Mouse (Mus musculus): ENCODE results near the gene Lrp5.
"Not testable (repeated sequence)": the region's sequence is repeated elsewhere in the genome, so short reads cannot be mapped to it uniquely, and the experiment has no call there.

Lrp5 gene

DNA sequence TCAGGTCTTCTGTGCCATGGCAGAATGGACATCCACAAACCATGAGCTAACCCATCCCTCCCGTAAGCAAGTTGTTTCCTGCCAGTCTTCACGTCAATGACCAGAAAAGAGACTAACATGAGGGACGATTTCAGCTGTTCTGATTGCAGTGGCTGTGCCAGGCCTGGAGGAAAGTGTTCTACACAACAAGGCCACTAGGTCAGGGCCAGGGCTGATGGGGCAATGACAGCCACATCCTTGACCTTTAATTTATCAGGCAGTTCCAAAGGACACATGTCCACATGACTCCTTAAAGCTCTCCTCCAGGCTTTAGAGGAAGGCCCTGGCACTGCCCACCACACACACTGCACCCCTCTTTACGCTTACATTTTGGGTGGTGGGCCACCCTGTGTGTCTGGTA lies 9.1 kb upstream of the Lrp5 start:
- DNase-seq (ENCODE audit: low spot score) = no peak

DNA sequence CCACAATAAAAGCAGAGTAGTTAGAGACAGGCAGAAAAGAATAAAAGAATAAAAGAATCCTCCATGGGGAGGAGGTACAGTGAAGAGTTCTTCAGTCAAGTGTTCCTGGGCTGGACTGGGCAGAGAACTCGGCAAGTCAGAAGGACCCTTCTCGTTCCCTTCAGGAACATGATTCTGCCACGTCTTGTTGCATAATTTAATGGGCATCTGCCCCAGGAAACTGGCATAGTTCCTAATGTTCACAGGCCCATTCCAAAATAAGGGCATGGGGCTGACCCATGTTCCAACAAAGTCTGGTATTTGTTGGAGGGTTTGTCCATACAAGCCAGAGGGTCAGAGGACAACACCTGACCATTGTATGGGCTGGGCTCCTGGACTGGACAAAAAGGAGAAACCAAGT lies 8.6 kb upstream of the Lrp5 start:
- no peak for DNase-seq (ENCODE audit: low spot score)

DNA sequence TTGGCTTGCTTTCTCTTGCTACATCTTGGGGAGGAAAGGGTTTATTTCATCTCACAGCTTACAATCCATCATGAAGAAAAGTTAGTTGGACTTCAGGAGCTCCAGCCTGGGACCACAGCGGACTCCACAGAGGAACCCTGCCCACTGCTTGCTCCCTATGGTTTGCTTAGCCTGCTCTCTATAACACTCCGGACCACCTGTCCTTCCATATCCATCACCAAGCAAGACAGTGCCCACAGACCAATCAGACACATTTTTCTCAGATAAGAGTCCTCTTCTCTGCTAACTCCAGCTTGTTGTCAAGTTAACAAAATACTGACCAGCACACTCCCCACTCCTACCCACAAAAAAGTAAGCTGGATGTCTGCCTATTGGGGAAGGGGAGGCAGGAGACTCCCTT lies 8.1 kb upstream of the Lrp5 start:
- DNase-seq (ENCODE audit: low spot score) = no peak

DNA sequence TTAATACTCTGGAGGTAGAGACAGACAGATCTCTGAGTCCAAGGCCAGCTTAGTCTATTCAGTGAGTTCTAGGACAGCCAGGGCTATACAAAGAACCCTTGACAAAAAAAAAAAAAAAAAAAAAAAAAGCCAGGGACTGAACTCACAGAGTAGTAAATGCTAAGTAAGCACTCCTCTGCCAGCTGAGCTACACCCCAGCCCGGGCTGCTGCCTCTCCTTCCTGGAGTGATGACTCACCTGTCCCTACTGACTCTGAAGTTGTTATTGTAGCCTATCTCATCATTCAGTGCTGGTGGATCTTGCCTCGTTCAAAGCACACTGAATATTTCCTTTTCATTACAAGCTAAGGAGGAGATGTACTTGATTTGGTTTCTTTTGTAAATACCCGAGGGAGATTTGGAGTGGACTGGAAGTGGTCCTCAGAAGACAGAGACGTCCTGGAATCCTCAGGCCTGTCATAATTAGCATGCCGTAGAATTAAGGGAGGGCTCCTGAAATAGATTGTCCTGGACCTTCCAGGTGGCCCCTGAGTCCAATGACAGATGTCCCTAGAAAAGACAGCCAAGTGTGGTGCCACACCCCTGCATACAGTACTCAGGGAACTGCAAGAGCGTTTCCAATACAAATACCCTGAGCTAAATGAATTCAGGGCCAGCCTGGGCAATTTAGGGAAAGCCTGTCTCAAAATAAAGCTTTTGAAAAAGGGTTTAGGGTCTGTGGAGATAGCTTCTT lies 6.2 kb upstream of the Lrp5 start:
- DNase-seq (ENCODE audit: low spot score) = no peak

DNA sequence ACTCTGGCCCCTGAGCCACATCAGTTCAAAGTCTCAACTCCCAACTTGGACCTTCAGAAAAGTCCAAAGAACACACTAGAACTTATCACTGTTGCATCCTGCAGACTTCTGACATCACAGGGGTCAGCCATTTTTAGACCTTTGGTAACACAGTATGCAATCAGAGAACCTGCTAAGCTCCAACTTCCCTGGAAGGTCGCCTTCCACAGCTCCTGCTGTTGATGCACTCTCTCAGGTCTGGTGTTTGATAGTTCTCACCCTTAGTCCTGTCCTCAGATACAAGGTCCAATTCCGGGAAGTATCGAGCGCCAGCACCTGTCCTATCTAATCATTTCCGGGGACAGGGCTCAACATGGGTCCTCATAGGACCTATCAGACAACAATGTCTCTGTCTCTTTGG lies 5.0 kb upstream of the Lrp5 start:
- no peak for DNase-seq (ENCODE audit: low spot score)

DNA sequence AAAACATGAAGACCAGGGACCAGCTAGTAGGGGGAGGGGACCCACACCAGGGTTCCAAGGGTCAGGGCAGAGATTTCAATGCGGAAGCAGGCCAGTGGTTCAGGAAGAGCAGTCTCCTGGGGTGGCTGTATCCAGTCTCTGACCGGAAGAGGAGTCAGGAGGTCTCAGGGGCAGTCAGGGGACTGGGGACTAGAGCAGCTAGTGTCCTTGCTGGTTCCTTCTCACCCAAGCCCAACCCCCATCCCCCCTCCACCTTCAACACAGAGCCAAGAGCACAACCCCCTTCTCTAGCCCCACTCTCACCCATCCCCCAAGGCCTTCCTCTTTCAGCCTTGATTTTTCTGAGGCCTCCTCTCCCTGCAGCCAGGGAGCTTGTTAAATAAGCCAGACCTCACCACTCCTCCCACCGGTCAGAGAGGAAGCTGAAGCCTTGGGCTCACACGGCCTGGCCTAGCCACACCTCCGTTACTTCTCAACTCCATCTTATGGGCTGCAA lies 1.4 kb upstream of the Lrp5 start:
- no peak for DNase-seq (ENCODE audit: low spot score)

DNA sequence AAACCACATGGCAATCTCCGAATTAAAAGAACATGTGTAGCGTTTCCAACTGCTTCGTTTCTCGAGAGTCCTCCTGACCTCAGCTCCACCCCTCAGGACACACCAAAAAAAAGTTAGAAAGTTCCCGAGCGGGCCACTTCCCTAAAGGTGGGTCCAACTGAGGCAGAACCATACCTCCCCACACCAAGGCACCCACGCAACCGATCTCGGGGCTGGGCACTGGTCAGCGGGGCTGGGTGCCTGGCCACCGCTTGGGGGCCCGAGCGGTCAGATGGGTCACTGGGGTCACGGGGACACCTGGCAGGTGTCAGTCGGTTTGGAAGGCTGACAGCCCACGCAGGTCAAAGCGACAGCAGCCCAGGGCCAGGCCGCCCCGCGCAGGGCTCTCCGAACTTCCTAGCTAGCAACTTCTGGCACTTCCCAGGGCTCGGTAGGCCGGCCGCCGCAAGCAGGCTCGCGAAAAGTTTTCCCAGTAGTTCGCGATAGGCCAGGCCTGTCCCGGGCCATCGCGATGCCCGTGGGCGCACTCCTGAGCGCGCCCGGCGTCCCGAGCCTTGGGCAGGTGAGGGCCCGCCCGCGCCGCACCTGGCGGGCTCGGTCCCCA lies 651 bp downstream of the Lrp5 start:
- peak; percentile 33 for DNase-seq (ENCODE audit: low spot score)

DNA sequence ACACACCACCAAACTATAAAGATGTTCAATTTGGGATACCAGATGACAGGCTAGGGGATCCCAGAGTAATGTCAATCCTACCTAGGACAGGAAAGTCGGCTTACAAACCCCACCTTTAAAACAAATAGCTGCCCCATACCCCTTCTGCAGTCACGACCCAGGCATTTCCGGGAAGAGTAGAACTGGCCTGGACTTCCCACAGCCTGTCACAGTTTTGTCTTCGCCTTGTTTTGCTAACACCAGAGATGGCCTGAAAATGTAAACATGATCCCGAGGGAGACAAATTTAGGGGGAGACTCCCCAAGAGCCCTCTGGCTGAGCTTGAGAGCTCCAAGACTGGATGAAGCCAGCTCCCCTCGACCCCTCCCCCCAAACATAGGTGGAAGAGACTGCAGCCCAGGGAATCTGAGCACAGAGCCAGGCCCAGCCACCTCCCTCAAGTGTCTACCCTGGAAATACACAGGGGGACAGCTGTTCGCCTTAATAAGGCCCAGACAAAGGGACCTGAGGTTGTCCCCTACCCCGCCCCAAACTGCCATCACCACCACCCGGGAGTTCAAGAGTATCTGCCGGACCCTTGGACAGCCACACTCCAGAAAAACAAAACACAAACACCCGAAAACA lies 1.3 kb downstream of the Lrp5 start:
- no peak for DNase-seq (ENCODE audit: low spot score)

DNA sequence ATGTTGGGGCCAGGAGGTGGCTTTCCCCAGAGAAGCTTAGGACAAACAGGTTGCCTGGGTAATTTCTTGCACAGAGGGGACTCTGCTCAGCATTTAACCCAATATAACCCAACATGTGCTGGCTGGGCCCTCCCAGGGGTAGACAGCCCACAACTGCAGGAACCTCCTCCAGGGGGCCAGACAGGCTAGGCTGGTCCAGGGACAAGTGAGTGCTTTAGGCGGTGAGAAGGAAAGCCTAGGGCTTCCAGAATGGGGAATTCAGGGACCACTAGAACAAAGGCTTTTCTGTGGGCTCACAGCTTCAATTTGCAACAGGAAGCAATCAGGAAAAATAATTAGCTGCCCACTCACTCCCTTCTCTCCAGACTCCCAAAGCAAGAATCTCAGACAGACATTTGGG lies 1.9 kb downstream of the Lrp5 start:
- DNase-seq (ENCODE audit: low spot score) = no peak

DNA sequence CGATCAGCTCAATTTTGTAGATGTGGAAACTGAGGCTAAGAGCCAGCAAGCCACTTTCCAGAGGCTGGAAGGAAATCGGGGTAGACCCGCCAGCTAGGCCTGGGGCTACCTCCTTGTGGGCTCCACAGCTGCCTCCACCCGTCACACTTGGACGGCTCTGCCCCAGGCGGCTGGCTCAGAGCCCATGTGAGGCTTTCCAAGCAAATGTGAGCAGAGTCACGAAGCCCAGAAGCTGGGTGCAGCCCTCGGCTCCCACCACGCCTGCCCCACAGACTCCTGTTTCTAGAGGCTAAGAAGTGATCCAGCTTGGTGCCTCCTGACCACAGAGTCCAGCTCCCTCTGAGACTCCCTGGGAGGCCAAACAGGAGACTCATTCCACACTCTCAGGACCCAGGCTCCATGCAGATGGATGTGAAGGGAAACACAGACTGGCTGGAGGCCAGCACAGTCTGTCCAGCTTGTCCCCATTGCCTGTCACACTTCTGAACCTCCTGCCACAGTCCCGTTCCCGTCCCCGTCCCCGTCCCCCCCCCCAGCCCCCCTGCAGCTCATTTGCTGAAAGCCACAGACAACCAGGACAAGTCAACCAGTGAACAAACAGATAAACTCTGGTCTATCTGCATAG lies 4.9 kb downstream of the Lrp5 start:
- DNase-seq (ENCODE audit: low spot score) = peak; percentile 64

DNA sequence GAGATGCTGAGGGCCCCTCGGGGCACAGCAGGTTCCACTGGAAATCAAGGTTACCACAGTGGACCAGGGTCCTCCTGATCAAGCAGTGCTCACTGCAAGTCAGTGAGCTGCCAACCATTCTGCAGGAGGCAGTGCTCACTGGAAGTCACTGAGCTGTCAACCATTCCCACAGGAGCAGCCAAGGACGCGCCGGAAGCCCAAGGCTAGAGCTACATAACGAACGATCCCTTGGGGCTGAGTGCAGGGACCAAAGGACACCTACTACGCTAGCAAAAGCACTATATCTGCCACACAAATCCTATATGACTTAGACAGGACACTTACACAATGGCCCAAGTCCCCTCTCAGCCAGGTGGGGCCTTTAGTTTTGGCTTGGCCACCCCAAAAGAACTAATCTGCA lies 5.6 kb downstream of the Lrp5 start:
- DNase-seq (ENCODE audit: low spot score) = no peak

DNA sequence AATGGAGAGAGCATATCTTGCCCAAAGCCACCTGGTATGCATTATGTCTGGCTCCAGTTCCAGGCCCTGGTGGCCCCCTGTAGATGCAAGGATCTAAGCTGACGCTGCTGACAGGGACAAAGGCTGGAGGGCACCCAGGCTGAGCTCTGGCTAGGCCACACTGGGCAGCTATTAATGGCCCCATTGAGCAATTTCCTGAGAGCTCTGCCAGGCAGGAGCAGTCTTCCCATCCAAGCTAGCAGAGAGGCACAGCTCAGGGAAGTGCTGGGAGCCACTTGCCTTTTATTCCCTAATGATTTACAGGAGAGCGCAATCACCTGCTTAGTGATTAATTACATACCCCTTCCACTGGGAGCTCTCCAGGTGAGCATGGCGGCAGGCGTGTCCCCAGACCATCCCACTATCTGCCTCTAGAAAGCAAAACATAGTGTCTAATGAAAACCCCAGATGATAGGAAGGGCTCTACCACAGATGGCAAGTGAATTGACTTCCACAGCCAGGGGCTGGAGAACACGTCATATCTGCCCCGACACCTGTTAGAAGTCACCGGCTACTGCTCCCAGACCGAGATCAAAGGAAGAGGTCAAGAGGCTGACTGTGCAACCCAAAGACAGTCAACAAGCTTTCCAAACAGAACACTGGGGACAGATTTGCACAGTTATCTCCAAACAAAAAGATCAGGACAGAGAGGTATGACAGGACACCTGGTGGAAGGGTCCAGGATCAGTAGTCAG lies 12.1 kb downstream of the Lrp5 start:
- DNase-seq (ENCODE audit: low spot score) = no peak

DNA sequence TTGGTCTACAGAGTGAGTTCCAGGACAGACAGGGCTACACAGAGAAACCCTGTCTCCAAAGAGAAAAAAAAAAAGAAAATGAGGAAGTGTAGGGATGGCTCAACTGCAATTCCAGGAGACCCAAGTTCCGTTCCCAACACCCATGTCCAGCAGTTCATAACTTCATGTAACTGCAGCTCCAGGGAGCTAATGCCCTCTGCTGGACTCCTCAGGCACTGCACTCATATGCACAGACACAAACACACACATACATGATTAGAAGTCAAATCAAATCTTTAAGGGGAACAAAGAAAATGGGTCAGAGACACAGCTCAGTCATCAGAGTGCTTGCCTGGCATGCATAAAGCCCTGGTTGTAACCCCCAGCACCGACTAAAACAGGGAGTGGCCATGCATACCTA lies 13.2 kb downstream of the Lrp5 start:
- no peak for DNase-seq (ENCODE audit: low spot score)

DNA sequence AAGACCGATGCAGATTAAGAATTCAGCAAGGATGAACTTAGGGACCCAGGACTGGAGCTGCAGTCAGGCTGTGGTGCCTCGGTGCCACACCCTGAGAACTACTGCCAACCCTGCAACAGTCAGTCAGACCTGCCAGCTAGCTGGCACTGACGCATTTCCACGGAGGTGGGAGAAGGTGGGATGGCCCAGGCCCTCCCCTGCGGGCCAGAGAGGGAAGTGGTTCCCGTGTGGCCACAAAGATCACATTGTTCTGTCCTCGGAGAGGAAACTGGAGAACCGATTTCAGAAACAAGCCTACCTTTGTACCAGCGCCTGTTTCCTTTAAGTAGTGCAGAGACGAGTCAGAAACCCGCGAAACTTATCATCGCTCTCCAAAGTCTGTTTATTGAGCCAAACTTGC lies 17.3 kb downstream of the Lrp5 start:
- DNase-seq (ENCODE audit: low spot score) = peak; percentile 65

DNA sequence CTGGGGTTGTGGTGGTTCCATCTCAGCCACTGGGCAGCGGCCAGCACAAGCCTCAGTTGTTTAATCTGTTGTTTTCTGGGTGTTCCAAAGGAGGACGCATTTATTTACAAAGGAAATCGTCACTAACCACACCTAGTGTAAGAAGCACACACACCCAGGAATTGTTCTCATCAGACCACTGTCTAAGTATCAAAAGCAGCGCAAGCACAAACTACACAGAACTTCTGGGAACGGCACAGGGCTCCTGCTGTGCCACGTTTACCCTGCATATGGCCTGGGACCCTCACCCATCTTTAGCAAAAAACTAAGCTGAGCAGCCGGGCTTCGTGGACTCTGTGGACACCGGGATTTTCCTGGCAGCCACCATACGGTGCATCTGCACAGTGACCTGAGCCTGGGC lies 17.8 kb downstream of the Lrp5 start:
- DNase-seq (ENCODE audit: low spot score) = no peak

DNA sequence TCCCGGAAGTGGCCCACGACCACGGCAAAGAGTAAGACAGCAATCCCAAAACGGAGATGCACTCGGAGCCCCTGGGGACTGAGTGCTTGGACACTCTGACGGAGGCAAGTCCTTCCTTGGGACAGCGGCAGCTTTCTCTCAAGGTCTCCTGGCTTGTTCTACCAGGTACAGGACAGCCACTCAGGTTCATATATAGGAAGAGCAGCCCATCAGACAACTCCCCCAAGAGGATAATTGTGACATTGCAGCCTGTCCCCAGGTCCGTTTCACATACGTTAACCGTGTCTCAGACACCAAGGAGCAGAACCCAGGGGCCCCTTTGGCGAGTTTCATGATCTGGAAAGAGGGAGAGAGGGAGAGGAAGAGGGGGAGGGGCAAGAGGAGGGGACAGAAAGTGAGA lies 18.4 kb downstream of the Lrp5 start:
- DNase-seq (ENCODE audit: low spot score) = no peak

DNA sequence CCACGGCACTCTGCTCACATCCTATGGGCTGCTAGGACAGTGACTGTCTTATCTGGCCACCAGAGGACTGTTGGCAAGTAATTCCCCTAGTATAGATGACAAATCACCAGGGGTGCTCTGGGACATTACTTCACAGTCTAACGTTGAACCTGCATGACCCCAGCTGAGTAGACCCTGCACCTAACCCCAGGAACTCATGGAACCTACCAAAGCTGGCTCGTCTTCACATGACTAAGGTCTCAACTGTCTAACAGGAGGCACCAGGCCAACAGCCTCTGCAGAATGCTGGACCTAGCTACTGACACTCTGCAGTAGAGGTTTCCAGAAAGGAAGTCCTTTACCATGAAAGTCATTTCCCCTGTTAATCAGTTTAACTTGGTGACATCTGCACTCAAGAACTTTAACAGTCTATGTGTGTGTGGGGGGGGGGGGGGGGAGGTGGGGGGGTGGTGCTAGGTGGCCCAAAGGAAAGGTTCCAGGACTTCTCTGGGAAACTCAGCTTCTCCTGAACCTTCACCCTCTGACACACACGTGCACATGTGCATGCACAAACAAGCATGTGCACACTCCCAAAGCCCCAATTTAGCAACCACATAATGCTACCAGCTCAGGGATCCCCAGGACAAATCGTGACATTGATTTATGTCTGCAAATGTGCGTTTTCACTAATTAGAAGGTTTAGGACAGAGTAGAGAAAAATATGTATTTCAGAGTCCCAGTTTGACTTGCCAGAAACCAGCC lies 19.0 kb downstream of the Lrp5 start:
- no peak for DNase-seq (ENCODE audit: low spot score)

DNA sequence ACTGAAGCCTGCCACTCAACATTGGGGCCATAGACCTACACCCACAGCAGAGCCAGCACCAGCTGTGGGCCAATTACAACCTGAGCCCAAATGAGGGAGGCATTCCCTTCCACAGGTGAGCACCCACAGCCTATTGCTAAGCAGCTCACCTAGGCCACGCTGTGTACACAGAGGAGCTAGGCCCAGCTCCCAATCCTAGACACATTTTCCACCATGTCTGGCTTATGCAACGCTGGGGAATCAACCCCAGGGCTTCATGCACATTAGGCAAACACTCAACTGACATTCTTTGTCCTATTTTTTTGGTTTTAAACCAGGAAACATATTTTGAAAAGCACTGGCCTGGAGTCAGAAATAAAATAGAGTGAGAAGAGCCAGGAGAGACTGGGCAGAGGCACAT lies 19.7 kb downstream of the Lrp5 start:
- no peak for DNase-seq (ENCODE audit: low spot score)

DNA sequence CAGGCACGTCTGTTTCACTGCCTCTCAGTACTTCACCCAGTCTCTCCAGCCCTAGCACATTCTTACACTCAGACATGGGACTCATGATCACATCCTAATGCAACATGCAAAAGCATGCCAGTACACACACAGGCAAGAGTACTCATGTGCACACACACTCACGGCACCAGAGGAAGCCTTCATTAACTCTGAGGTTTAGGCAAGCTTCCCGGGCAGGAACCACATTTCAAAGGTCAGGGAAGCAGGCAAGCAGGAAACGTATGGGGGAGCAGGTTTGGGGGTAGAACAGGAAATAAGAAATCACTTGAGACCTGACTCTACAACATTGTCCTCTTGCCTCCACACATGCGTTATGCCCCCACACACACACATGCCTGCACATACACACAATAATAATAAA lies 20.9 kb downstream of the Lrp5 start:
- no peak for DNase-seq (ENCODE audit: low spot score)

DNA sequence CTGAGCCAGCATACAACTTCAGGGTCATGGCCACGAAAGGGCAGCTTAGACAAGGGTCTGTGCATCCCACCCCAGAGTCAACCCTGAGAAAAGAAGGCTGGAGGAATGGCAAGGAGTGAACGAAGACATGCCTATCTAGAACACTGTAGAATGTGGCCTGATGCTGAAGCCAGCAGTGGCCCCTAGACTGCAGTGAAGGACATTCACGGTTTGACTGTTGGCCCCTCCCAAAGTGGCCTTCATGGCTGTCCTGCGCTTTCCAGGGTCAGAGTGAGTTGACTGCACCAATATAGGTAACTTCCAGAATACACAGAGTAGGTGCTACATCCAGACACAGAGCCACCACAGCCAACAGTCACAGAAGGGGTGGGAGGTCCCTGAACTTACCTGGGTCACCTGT lies 28.4 kb downstream of the Lrp5 start:
- DNase-seq (ENCODE audit: low spot score) = no peak

DNA sequence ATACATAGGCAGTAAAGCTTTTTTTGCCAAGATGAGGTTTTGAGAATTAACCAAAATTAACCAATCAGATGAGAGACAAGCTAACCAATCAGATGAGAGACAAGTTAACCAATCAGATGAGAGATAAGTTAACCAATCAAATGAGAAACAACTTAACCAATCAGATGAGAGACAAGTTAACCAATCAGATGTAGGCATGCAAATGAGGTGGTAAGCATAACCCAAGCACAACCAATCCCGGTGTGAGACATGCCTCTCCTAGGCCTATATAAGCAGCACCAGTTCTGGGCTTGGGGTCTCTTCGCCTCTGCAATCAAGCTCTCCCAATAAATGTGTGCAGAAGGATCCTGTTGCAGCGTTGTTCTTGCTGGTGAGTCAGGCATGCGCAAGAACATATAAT lies 29.3 kb downstream of the Lrp5 start:
- not testable (repeated sequence) for DNase-seq (ENCODE audit: low spot score)

DNA sequence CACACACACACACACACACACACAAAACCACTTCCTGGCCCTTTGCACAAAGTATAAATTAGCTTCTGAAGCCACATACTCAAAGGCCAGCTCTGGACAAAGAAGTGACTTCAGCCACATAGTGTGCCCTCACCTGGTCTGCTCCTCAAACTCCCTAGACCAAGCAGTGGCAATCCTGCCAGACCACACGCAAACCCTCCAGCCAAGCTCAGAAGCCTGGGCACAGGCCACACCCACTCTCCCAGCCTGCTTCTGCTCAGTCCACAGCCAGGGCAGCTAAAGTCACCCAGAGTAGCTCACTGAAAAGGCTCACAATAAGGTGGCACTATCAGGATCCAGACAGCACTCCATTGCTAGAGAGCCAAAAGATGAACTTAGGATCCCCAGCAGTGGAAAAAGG lies 30.2 kb downstream of the Lrp5 start:
- DNase-seq (ENCODE audit: low spot score) = no peak
